Mouse (Mus musculus) left cerebral cortex, postnatal 10 days (tissue): Measurements from ENCODE around the gene Nr3c2. TPM values are rescaled to one million over a fixed set of nuclear protein-coding genes. Genes with fewer than 3 reads are reported as not detected.

Experiments
- DNase-seq, 2 experiments: peaks; one replicate each; pipeline ENCODE4 v3.0.0; 2021 to 2022; ENCODE audit warnings: low spot score in 2 of 2, mixed read lengths in 1 of 2; ENCODE audit errors: extremely low spot score in 1 of 2
- intact Hi-C: fragments of 180-260 bp; cut with DNase I; formaldehyde crosslinking; loops from one replicate; pipeline ENCODE4 v1.15.1; 2025
- total RNA-seq, 2 experiments: library from RNA; stranded (reverse); gene quantifications; 2 replicates each; pipeline ENCODE4 v1.2.3; 2021

Nr3c2 gene
- total RNA-seq, 2 experiments from 2014 or later, result 22.3 to 23.8 TPM

GRCm38 (mm10) chr8:77045711-77046110 lies 146.5 kb downstream of the Nr3c2 start:
- intact Hi-C loops, result no loop called here
- DNase-seq, result no peak

- DNase-seq, result no peak
- intact Hi-C loops, result no loop called here
Observed at GRCm38 (mm10) chr8:77046217-77046616, 147.0 kb downstream of the Nr3c2 start.

DNA sequence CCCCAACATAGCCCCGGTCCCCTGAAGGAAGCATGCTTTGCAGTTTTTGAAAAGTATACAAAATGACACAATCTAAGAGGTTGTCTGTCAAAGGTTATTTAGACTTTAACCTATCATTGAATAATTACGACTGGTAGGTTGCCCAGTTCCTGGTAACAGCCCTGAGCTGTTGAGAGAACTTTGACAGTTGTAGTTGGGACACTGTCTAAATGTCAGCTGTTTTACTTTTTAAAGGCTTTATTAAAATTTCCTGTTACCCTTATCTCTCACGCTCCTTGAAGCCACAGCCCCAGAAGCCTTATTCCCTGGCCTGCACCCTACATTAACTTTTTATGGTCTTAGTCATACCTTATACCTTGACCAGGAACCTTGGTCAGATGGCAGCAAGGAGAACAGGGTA lies 147.5 kb downstream of the Nr3c2 start:
- no peak for DNase-seq
- intact Hi-C loops, result no loop called here

DNA sequence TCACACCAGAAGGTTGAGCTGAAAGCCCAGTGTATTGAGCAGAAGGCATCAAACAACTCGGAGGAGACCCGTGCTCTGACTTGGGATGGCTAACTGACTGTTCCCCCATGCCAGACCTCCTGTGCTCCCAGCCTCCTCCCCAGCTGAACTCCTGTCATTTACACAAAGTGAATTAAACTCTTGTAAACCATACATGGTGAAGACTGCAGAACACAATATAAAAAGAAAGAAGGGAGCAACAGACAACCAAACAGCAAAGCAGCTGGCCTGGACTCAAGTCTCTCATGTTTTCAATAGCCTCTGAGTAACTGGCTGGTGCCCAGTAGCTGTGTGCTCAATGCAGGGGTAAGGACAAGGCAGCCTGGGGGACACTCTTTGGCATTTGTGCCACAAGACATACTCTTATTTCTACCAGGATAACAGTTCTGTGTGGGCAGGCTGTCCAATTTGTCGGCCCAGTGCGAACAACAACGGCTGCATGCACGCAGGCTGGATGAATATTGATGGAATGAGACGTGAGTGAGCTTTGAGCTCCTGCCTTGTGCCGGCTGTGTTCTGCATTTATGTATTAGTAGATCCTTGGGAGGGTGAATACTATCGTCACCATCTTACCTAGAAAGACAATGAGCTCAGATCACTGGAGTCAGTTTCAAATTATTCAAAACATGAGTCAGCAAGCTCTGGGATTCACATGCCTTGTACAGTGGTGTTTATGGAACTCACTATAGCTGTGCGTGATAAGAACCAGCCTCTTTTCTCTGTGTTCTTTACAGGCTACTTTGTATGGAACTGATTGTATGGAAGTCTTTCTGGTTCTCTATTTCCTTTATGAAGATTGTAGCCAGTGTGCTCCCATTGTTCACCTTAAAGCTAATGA lies 152.4 kb downstream of the Nr3c2 start:
- intact Hi-C loops, result no loop called here
- peak in 1 of 2 experiments; percentile 5 for DNase-seq

GRCm38 (mm10) chr8:77055492-77056021 lies 156.3 kb downstream of the Nr3c2 start:
- DNase-seq, result no peak
- intact Hi-C loops, result no loop called here

DNA sequence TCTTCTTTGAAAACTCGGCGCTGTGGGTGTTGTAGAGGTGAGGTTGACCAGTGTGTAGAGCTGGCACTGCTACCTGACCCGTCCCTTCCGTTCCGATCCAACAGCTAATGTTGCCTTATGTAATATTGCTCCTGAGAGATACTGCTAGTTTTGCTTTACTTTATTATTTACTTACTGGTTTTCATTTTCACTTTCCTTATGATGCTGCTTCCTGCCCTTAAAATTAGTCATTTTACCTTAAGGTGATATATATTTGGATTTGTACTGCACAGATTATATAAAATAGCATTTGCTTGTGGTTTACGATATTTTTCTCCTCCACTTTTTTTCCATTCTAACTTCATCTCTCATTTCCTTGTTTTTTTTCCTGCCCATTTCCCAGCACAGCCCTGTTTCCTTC lies 157.6 kb downstream of the Nr3c2 start:
- intact Hi-C loops, result no loop called here

DNA sequence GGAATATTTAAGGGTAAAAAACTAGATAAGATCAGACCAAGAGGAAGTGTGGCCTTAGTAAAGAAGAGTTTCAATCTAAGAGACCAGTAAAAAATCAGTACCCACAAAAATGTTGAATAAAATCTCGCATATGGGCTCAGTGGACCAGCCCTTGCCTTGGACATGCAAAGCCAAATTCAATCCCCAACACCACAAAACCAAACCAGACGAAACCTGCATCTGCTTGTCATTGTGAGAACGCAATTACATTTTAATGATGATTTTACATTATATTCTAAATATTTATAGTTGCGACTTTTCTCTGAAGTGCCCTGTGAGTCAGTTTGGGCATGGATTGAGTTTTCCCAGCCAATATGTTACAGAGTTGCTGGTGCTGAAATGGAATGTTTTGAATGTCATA lies 183.4 kb downstream of the Nr3c2 start:
- intact Hi-C loops, result no loop called here
- no peak for DNase-seq

More for the DNA sequence above, 157.6 kb downstream of the Nr3c2 start:
- DNase-seq, result no peak

DNA sequence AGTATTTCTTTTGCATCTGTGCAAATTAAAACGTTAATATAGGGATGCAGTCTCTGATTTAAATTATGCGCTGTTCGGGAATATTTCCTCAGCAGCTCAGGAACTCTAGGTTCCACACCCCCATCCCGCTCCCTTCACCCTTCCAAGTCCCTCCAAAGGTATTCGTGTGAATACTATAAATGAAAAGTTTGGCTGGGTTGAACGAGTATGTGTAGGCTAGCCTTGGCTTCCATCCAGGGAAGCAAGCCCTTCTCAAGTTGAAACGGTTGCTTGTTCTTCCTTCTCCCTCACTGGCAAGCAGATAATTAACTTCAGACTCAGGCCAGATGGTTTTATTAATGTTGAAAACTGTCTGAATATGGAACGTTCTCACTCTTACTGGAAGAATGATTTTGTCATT lies 186.8 kb downstream of the Nr3c2 start:
- intact Hi-C loops, result no loop called here
- DNase-seq, result peak; percentile 28 to 41

GRCm38 (mm10) chr8:77096721-77097120 lies 197.5 kb downstream of the Nr3c2 start:
- no peak for DNase-seq
- intact Hi-C loops, result no loop called here

DNA sequence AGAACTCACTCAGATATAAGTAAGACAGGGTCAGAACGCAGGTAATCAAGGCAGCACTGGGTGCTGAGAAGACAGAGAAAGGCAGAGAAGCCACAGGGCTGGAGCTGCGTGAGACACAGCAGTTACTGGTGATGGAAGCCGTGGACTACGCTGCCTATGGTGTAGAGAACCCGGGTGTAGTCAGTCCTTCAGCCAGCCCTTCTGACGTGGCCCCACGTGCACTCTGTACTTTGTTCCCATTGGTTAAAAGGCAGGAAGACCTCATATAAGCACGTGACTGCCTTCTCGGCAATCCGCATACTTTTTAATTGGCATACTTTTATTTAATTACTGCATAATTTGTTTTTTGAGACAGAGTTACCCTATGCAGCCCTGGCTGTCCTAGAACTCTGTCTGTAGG lies 198.9 kb downstream of the Nr3c2 start:
- no peak for DNase-seq
- intact Hi-C loops, result no loop called here

DNA sequence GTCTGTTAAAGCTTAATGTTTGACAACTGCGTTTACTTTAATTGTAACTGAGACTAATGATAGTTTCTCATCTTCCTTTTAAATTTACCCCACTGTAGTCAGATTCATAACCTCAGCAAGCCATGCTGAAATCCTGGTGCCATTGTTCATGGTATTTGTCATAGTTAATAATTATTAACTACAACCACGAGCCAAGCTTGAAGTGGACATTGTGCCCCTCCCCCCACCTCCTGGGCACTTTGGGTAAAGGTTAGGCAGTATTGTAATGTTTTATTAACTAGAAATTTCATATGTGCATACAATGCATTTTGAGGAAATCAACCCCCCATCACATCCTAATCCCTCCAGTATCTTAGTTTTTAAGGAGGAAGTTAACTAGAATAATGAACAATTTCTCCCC lies 201.1 kb downstream of the Nr3c2 start:
- intact Hi-C loops, result no loop called here
- DNase-seq, result no peak

DNA sequence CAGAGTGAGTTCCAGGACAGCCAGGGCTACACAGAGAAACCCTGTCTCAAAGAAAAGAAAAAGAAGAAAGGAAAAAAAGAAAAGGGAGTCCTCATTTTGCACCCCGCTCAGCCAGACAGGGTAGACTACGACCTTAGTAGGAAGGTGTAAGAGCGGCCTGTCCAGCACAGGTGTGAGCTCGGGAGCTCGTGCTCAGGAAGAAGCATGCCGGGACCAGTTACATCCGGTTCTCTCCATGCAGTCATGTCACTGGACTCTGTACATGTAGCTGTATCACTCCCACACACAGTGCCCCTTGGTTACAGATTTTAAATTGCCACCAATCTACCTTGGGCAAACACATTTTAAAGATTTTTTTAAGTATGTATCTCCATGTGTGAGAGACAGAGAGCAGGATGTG lies 203.6 kb downstream of the Nr3c2 start:
- no peak for DNase-seq
- intact Hi-C loops, result no loop called here

- DNase-seq, result no peak
- intact Hi-C loops, result no loop called here
Observed at GRCm38 (mm10) chr8:77112719-77113118, 213.5 kb downstream of the Nr3c2 start.

DNA sequence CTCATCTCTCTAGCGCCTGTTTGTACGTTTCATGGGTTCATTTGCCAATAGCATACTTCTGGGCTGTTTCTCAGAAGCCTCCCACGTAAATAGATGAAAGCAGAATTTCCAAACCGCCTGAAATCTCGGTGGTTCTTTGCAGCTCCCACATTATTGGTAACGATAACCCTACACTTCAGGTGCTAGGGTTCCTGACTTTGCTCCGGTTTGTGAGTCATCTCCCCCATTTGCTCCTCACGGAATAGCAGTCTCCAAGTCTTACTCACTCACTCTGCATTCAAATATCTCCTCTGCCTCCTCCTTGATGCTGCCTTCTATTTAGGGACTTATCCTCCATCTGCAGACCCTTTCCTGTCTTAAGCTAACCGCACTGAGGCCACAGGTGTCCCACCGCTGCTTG lies 215.5 kb downstream of the Nr3c2 start:
- DNase-seq, result no peak
- intact Hi-C loops, result no loop called here

- no peak for DNase-seq
Observed at GRCm38 (mm10) chr8:77116419-77117079, 217.3 kb downstream of the Nr3c2 start.

DNA sequence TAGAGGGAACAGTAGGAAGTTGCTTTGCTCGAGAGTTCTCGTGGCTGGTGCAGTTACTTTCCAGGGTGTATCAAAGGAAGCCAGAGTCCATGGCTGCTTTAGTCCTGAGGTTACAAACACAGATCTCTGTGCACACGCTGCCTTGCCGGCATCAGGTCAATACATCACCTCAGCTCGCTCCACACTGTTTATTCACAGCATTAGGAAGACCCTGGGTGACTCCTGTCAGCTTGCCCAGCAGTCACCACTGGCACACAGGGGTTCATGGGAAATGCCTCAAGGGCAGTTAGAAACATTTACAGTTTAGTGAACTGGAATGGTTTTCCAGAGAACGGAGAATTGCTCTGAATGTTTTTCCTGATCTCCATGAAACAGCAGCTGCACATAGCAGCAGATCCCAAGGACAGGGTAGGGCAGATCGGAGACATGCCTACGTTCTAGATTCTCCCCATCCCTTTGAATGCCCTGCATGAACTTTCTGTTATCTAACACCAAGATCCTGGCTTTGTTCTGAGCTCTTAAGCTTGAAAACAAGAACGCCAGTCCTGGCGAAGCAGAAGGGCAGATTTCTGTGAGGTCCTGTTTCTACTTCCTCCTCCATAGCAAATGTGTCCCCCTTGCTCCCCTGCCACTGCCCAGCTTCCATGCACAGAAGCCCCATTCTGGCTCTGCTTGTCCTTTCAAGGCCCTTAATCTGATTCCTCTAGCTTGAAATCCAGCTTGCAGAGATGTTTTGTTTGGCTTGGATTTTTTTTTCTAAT lies 221.7 kb downstream of the Nr3c2 start:
- DNase-seq, result no peak
- intact Hi-C loops, result no loop called here

More at GRCm38 (mm10) chr8:77116419-77117079, 217.3 kb downstream of the Nr3c2 start:
- intact Hi-C loops, result no loop called here

DNA sequence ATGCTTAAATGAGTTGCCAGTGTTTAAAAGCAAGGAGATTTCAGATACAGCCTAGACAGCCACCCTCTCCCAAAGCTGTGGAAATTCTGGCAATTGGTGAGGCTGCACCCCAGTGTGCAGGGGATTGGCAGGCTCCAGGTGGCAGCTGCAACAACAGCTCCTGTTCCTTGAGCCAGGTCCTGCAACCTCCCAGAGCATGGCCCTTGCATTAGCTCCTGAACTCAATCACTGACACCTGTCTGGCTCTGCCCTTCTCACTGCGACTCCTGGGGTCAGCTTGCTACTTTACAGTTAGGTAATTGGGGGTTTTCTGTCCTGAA lies 222.3 kb downstream of the Nr3c2 start:
- intact Hi-C loops, result no loop called here
- no peak for DNase-seq

GRCm38 (mm10) chr8:77122300-77122699 lies 223.1 kb downstream of the Nr3c2 start:
- intact Hi-C loops, result no loop called here
- DNase-seq, result no peak

DNA sequence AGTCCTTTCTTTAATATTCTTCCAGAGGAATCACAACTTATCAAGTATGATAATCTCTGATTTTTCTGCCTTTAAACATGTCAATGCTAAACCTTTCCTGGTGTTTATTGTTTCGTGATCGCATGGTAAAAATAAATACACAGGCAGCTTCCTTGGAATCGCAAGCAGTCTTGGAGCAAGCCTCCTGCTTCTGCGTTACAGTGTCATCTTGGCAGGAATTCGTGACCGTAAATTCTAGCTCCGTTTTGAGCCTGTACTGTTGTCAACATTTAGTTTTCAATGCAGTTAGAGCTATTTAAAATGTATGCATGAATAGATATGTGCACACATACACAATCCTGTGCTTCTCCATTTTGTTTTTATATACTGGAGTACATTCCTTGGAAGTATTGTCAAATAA lies 226.5 kb downstream of the Nr3c2 start:
- DNase-seq, result no peak
- intact Hi-C loops, result no loop called here

DNA sequence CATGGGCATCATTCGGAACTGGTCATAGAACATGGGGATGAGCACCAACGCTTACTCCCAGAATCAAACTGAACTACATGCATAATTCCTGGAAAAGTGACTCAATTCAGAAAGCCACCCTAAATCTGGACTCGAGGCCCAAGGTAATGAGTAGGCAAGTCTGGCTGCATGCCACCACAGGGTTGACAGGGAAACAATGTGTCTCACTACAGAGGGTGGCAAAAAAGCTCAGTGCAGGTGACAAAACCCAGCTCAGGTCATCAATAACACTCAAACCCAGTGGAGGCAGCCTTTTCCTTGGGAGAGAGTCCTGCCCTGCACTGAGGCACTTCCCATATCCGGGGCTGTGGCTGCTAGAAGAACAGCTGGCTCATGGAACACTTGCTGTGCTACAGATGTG lies 228.8 kb downstream of the Nr3c2 start:
- intact Hi-C loops, result no loop called here
- no peak for DNase-seq
